Mouse (Mus musculus): ENCODE data around the gene Zfp770. TPM values are rescaled to one million over a fixed set of nuclear protein-coding genes. Genes with fewer than 3 reads are reported as not detected.

The Zfp770 gene
- polyA plus RNA-seq (2012; rRNA removed): 5.6 and 7.1 TPM in 2 replicates
- polyA plus RNA-seq (2014; fragmentation: Nextera tagmentation; extraction: Ambion mirVana): 5.5 and 5.8 TPM in 2 replicates

DNA sequence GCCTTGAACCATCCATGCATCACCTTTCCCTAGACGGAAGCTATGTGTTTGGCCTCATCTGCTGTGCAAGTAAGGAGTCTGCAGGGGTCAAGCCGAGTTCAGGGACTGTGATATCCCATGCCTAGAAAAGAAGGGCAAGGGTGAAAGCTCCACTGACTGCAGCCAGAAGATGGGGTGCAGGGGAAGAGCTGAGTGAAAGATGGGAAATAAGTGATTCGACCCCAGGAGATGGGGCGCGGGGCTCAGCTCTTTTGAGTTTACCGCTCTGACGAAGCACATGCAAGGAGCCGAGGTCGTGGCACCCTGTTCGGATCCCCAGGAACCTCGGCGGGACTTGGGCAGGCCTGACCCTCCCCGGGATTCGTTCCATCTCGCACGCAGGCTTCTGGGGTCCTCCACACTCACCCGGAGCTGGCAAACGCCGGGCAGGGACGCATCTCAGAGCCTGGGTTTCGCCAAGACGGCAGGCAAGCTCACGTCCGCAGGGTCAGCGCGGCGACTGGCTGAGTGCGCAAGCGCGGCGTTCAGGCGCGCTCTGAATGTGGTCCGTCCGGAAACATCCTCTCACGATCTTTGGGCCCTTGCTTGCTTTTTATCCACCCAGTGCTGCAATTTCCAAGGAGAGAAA, at the start of gene Zfp770:
Gene Zfp770 (minus strand): TSS at position 538 of the 628 bp plus-strand sequence.
- no peaks in the 10 kb centered on the region for H3K9me3 ChIP-seq (ENCODE audit: control insufficient read depth, low read length)
- peaks cover 13% of the 10 kb centered on the region for H3K36me3 ChIP-seq (ENCODE audit: control insufficient read depth, insufficient read depth, low read length)
- peak within 1 kb of the TSS; percentile 95 for H3K9ac ChIP-seq (ENCODE audit: low read depth, low read length, severe bottlenecking)
- WGBS: under 1% methylated on average over 33 of the region's 36 CpGs
- H3K4me1 ChIP-seq (ENCODE audit: control insufficient read depth, insufficient read depth, low read length): peaks cover 4% of the 10 kb centered on the region
- peak within 1 kb of the TSS; percentile 75 for H3K27ac ChIP-seq (replicated peaks; ENCODE audit: low read depth, low read length)
- peak within 1 kb of the TSS; percentile 74 for H3K4me2 ChIP-seq (replicated peaks; ENCODE audit: low read depth, low read length, severe bottlenecking)
- ATAC-seq (ENCODE audit: low FRiP score, low read depth) (peak; percentile 91), DNase-seq (ENCODE audit: low spot score) (peak; percentile 79)
- peak within 1 kb of the TSS; percentile 92 for H3K4me3 ChIP-seq (replicated peaks; ENCODE audit: low read length)
- no peaks in the 10 kb centered on the region for H3K27me3 ChIP-seq (ENCODE audit: control insufficient read depth, insufficient read depth, low read length)
- TF ChIP-seq POLR2A (IDR thresholded peaks at IDR 0.05; ENCODE audit: borderline replicate concordance, extremely low read depth, insufficient read depth, insufficient read length): peak; percentile 94

DNA sequence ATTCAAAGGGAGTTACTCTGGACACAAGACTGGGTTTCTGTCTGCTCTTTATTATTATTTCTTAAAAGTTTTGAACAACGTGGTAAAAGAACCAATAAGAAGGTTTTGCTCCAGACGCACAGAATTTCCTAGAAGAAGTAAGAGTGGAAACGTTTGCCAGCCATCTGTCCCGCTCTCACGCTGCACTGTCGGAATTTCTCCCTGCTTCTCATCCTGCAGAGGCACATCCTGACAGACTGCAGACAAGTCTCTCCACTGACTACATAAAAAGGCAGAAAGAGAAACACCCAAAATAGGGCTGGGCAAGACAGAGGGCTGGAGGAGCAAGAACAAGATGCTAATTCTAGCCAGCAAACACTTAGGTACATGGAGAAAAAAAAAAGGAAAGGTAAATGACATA, 48.2 kb upstream of the Zfp770 start:
- DNase-seq (ENCODE audit: low spot score) (no peak), ATAC-seq (ENCODE audit: low FRiP score, low read depth) (no peak)
- Histone ChIP-seq H3K4me1 (ENCODE audit: control insufficient read depth, insufficient read depth, low read length) (no peaks in the 10 kb centered on the region), H3K27me3 (ENCODE audit: control insufficient read depth, insufficient read depth, low read length) (no peaks in the 10 kb centered on the region), H3K9ac (ENCODE audit: low read depth, low read length, severe bottlenecking) (no peak overlapping the region), H3K27ac (replicated peaks; ENCODE audit: low read depth, low read length) (no peak overlapping the region), H3K36me3 (ENCODE audit: control insufficient read depth, insufficient read depth, low read length) (no peaks in the 10 kb centered on the region), H3K4me2 (replicated peaks; ENCODE audit: low read depth, low read length, severe bottlenecking) (no peak overlapping the region), H3K4me3 (replicated peaks; ENCODE audit: low read length) (no peak overlapping the region), H3K9me3 (ENCODE audit: control insufficient read depth, low read length) (no peaks in the 10 kb centered on the region)
- no peak for TF ChIP-seq POLR2A (IDR thresholded peaks at IDR 0.05; ENCODE audit: borderline replicate concordance, extremely low read depth, insufficient read depth, insufficient read length)
- WGBS: 55% methylated on average over 6 of the region's 6 CpGs

DNA sequence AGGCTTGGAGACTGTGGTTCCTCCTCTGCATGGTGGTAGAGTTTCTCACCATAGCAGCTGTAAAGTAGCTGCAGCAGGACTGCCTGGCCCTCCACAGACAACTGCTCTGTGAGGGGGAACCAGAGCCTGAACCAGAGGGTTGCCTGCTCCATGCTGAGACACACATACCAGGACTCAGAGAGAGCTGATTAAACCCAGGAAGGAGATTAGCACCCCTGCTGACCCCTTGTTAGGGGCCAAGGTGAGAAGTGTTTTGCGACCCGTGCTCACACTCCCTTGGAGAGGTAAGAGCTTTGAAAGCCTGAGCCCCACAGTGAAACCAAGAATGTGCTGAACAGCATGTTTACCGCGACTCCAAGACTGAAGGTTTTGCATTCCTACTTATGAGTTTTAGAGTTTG, 36.4 kb upstream of the Zfp770 start:
- no peaks in the 10 kb centered on the region for H3K9me3 ChIP-seq (ENCODE audit: control insufficient read depth, low read length)
- ATAC-seq (ENCODE audit: low FRiP score, low read depth): no peak
- H3K4me2 ChIP-seq (replicated peaks; ENCODE audit: low read depth, low read length, severe bottlenecking): no peak overlapping the region
- DNase-seq (ENCODE audit: low spot score): no peak
- no peaks in the 10 kb centered on the region for H3K4me1 ChIP-seq (ENCODE audit: control insufficient read depth, insufficient read depth, low read length)
- H3K27ac ChIP-seq (replicated peaks; ENCODE audit: low read depth, low read length): no peak overlapping the region
- H3K27me3 ChIP-seq (ENCODE audit: control insufficient read depth, insufficient read depth, low read length): no peaks in the 10 kb centered on the region
- no peaks in the 10 kb centered on the region for H3K36me3 ChIP-seq (ENCODE audit: control insufficient read depth, insufficient read depth, low read length)
- H3K4me3 ChIP-seq (replicated peaks; ENCODE audit: low read length): no peak overlapping the region
- TF ChIP-seq POLR2A (IDR thresholded peaks at IDR 0.05; ENCODE audit: borderline replicate concordance, extremely low read depth, insufficient read depth, insufficient read length): no peak
- H3K9ac ChIP-seq (ENCODE audit: low read depth, low read length, severe bottlenecking): no peak overlapping the region
- WGBS: 2% methylated on average over 4 of the region's 4 CpGs

DNA sequence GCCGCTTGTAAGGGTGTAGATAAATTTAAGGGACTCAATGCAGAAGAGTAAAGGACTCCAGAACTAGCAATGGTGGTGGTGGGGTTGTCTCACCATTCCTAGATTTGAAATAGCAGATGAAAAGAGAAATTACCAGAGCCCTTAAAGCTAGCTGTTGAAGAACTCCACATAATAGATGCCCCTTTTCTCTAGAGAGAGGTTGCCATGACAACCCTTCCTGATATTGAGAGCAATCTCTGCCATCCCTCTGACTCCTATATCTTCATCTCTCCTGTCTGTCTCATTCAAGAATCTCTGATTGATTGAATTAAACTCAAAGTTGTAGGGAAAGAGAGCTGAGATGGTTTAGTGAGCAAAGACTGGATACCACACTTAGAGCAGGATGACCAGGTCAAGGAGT, 35.3 kb upstream of the Zfp770 start:
- Histone ChIP-seq H3K27ac (replicated peaks; ENCODE audit: low read depth, low read length) (no peak overlapping the region), H3K36me3 (ENCODE audit: control insufficient read depth, insufficient read depth, low read length) (no peaks in the 10 kb centered on the region), H3K4me3 (replicated peaks; ENCODE audit: low read length) (no peak overlapping the region), H3K9ac (ENCODE audit: low read depth, low read length, severe bottlenecking) (no peak overlapping the region), H3K4me2 (replicated peaks; ENCODE audit: low read depth, low read length, severe bottlenecking) (no peak overlapping the region), H3K4me1 (ENCODE audit: control insufficient read depth, insufficient read depth, low read length) (no peaks in the 10 kb centered on the region), H3K27me3 (ENCODE audit: control insufficient read depth, insufficient read depth, low read length) (no peaks in the 10 kb centered on the region), H3K9me3 (ENCODE audit: control insufficient read depth, low read length) (no peaks in the 10 kb centered on the region)
- no peak for DNase-seq (ENCODE audit: low spot score)
- no peak for ATAC-seq (ENCODE audit: low FRiP score, low read depth)
- 83% methylated on average over 1 of the region's 1 CpGs for WGBS
- no peak for TF ChIP-seq POLR2A (IDR thresholded peaks at IDR 0.05; ENCODE audit: borderline replicate concordance, extremely low read depth, insufficient read depth, insufficient read length)

DNA sequence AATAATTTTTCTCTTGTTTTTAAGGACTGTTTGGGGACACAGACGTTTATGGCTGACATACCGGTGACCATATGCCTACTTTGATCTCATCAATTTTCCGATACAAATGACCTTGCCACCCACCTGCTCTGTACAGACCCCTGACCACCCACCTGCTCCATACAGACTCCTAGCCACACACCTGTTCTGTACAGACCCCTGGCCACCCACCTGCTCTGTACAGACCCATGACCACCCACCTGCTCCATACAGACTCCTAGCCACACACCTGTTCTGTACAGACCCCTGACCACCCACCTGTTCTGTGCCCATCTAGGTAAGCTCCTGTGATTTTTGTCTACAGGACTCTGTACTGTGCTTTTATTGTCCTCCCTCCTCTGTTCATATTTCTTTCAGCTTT, 34.3 kb upstream of the Zfp770 start:
- H3K27ac ChIP-seq (replicated peaks; ENCODE audit: low read depth, low read length): no peak overlapping the region
- 62% methylated on average over 3 of the region's 3 CpGs for WGBS
- no peaks in the 10 kb centered on the region for H3K27me3 ChIP-seq (ENCODE audit: control insufficient read depth, insufficient read depth, low read length)
- no peaks in the 10 kb centered on the region for H3K9me3 ChIP-seq (ENCODE audit: control insufficient read depth, low read length)
- no peak for ATAC-seq (ENCODE audit: low FRiP score, low read depth)
- no peak for DNase-seq (ENCODE audit: low spot score)
- H3K9ac ChIP-seq (ENCODE audit: low read depth, low read length, severe bottlenecking): no peak overlapping the region
- H3K4me1 ChIP-seq (ENCODE audit: control insufficient read depth, insufficient read depth, low read length): no peaks in the 10 kb centered on the region
- H3K36me3 ChIP-seq (ENCODE audit: control insufficient read depth, insufficient read depth, low read length): no peaks in the 10 kb centered on the region
- H3K4me2 ChIP-seq (replicated peaks; ENCODE audit: low read depth, low read length, severe bottlenecking): no peak overlapping the region
- no peak overlapping the region for H3K4me3 ChIP-seq (replicated peaks; ENCODE audit: low read length)
- TF ChIP-seq POLR2A (IDR thresholded peaks at IDR 0.05; ENCODE audit: borderline replicate concordance, extremely low read depth, insufficient read depth, insufficient read length): no peak

All from limb, embryonic 14.5 days (tissue).